Comparison of ENCODE assay signal across 9 mouse cellular contexts in genomic region chr6:5291450-5291849, GRCm38 (mm10). TPM values are rescaled to one million over a fixed set of nuclear protein-coding genes. Genes with fewer than 3 reads are reported as not detected.
DNase-seq lines count a peak whose midpoint lies in the region; ATAC-seq and TF ChIP-seq lines count a peak whose summit lies in the region.
"Had no signal": no experiment of that assay in that cellular context is flagged by ENCODE, and none has a peak within 500 bp of the region (broad histone marks: within the 10 kb centered on the region; RNA-seq: fewer than 3 reads in every experiment).

No protein-coding gene starts in this region.

- peak overlapping the region; percentile 72 for H3K4me2 ChIP-seq in liver, embryonic 14.5 days (ENCODE audit: low read depth)
- H3K4me2 ChIP-seq: embryonic facial prominence, embryonic 13.5 days had no signal

- H3K27ac ChIP-seq in liver, embryonic 14.5 days: peak overlapping the region; percentile 91
- H3K27ac ChIP-seq: embryonic facial prominence, embryonic 13.5 days had no signal

- ATAC-seq in liver, embryonic 14.5 days (ENCODE audit: insufficient read depth): peak; percentile 82

- intact Hi-C loops in heart, postnatal 14 days (cut with DNase I): no loop called here
- intact Hi-C loops in left cerebral cortex, postnatal 25 days (cut with DNase I): no loop called here

- no peaks in the 10 kb centered on the region for H3K27me3 ChIP-seq in liver, embryonic 14.5 days (ENCODE audit: control insufficient read depth, insufficient read depth, low read length)
- H3K27me3 ChIP-seq: embryonic facial prominence, embryonic 13.5 days had no signal

- peaks cover 52% of the 10 kb centered on the region for H3K36me3 ChIP-seq in liver, embryonic 14.5 days (replicated peaks; ENCODE audit: control insufficient read depth, insufficient read depth, low read depth)
- H3K36me3 ChIP-seq: embryonic facial prominence, embryonic 13.5 days had no signal

- peak overlapping the region in 1 of 2 experiments; percentile 36; a peak in 2 of 4 replicates for H3K4me3 ChIP-seq in liver, embryonic 14.5 days (ENCODE audit: insufficient read depth in 1 of 2, low read depth in 2 of 2, low read length in 2 of 2)
- H3K4me3 ChIP-seq: embryonic facial prominence, embryonic 13.5 days had no signal

- no peaks in the 10 kb centered on the region for H3K9me3 ChIP-seq in liver, embryonic 14.5 days (ENCODE audit: control insufficient read depth, low read length)
- H3K9me3 ChIP-seq: embryonic facial prominence, embryonic 13.5 days had no signal

- H3K9ac ChIP-seq in liver, embryonic 14.5 days (replicated peaks): peak overlapping the region; percentile 66
- H3K9ac ChIP-seq: embryonic facial prominence, embryonic 13.5 days had no signal

- peak; percentile 95 for TF ChIP-seq EP300 in liver, embryonic 14.5 days (IDR thresholded peaks at IDR 0.05; ENCODE audit: low read depth)

- no peak for TF ChIP-seq CTCF in liver, embryonic 14.5 days (IDR thresholded peaks at IDR 0.05; ENCODE audit: low read depth)

- peaks cover 82 to 83% of the 10 kb centered on the region in 2 experiments for H3K4me1 ChIP-seq in liver, embryonic 14.5 days (replicated peaks; ENCODE audit: control insufficient read depth in 2 of 2, insufficient read depth in 2 of 2, low read length in 1 of 2)

- WGBS in liver, embryonic 14.5 days (ENCODE audit: insufficient replicate concordance): 15% methylated on average over 4 of the region's 4 CpGs

- peak; percentile 91 for DNase-seq in heart, adult 11 months
- DNase-seq in heart, postnatal 14 days: no peak
- DNase-seq in Muller cell, postnatal 12 days (ENCODE audit: inconsistent ontology term): peak; percentile 19
- peak; percentile 35 for DNase-seq in induced T-regulatory cell, adult 2 months (ENCODE audit: low read depth)
- DNase-seq in liver, embryonic 14.5 days (ENCODE audit: low read depth in 3 of 3, low spot score in 3 of 3): peak; percentile 73 to 83 (median 79)
- DNase-seq in lung, postnatal 25 days (ENCODE audit: low spot score): no peak
- DNase-seq in right cerebral cortex, adult 18-20 months: no peak
- DNase-seq in left cerebral cortex, postnatal 25 days (ENCODE audit: low spot score in 2 of 2): no peak

RNA-seq across cellular contexts. Expression of gene Pon2, which starts 6.8 kb away (rescaled TPM):
- total RNA-seq in heart, postnatal 14 days (2021): 10 to 100 TPM; 17.8 to 20.9 TPM
- polyA plus RNA-seq in liver, embryonic 14.5 days (2012; rRNA removed): 23.7 and 27.3 TPM in 2 replicates
- polyA plus RNA-seq in liver, embryonic 14.5 days (2014; fragmentation: Nextera tagmentation; extraction: Ambion mirVana): 32.5 and 38.3 TPM in 2 replicates
- total RNA-seq in left cerebral cortex, postnatal 25 days (2021): 10 to 100 TPM; 24.5 to 25.4 TPM

RNA-seq across cellular contexts. Expression of gene Pon3, which starts 35.4 kb away (rescaled TPM):
- 10 to 100 TPM; 20.2 to 24.2 TPM for total RNA-seq in heart, postnatal 14 days (2021)
- 6.2 and 8.5 TPM in 2 replicates for polyA plus RNA-seq in liver, embryonic 14.5 days (2012; rRNA removed)
- polyA plus RNA-seq in liver, embryonic 14.5 days (2014; fragmentation: Nextera tagmentation; extraction: Ambion mirVana): 17.5 and 19.0 TPM in 2 replicates
- 1 to 10 TPM; 1.8 to 2.3 TPM for total RNA-seq in left cerebral cortex, postnatal 25 days (2021)

Comparison
In these comparisons a context has a peak if more than half of its experiments do, and no peak if none do; other contexts are left out.
1. DNase-seq: peak in heart, adult 11 months (single experiment), Muller cell, postnatal 12 days (single experiment), induced T-regulatory cell, adult 2 months (single experiment) and liver, embryonic 14.5 days (3 of 3); none in heart, postnatal 14 days (0 of 2), lung, postnatal 25 days (single experiment), right cerebral cortex, adult 18-20 months (single experiment) and left cerebral cortex, postnatal 25 days (0 of 2).
2. RNA of gene Pon3, which starts 35.4 kb away (total RNA-seq): 20.2 to 24.2 TPM in heart, postnatal 14 days; 1.8 to 2.3 TPM in left cerebral cortex, postnatal 25 days; every median in the first group is over 4 times any median in the second.